Mouse (Mus musculus) lung, postnatal 0 days (tissue): Measurements from ENCODE around the gene Gpn1. TPM values are rescaled to one million over a fixed set of nuclear protein-coding genes. Genes with fewer than 3 reads are reported as not detected.
A peak's percentile ranks its signal among the peaks of the same experiment; 100 is the strongest.

Experiments used
- ATAC-seq: fragments of 200-750 bp; cut with Nextera tagmentation; 2 replicates; pipeline ENCODE4 v1.8.0; 2017; ENCODE audit warnings: moderate library complexity
- DNase-seq: peaks from one replicate; pipeline ENCODE4 v3.0.0-alpha.2; 2016; ENCODE audit warnings: low spot score
- H3K27ac ChIP-seq: fragments of 300-500 bp; sonication (generic); 2 replicates; pipeline ENCODE4 v1.5.1; 2014; ENCODE audit warnings: antibody characterized with exemption, mild to moderate bottlenecking, low read length, mixed read lengths
- H3K27me3 ChIP-seq: fragments of 300-500 bp; sonication (generic); replicated peaks from 2 replicates; pipeline ENCODE4 v1.6.1; 2014; ENCODE audit warnings: low read length, mixed read lengths; ENCODE audit not compliant: insufficient read depth
- H3K36me3 ChIP-seq: fragments of 300-500 bp; sonication (generic); 2 replicates; pipeline ENCODE4 v1.6.1; 2014; ENCODE audit warnings: low read length, mixed read lengths; ENCODE audit not compliant: insufficient read depth
- H3K4me1 ChIP-seq: fragments of 300-500 bp; sonication (generic); 2 replicates; pipeline ENCODE4 v1.6.1; 2014; ENCODE audit warnings: antibody characterized with exemption, low read depth, low read length, mixed read lengths; ENCODE audit not compliant: insufficient read depth
- H3K4me2 ChIP-seq: fragments of 300-500 bp; sonication (generic); replicated peaks from 2 replicates; pipeline ENCODE4 v1.6.1; 2014; ENCODE audit warnings: low read depth, mild to moderate bottlenecking, low read length, moderate library complexity, mixed read lengths
- H3K4me3 ChIP-seq: fragments of 300-500 bp; sonication (generic); 2 replicates; pipeline ENCODE4 v1.5.1; 2014; ENCODE audit warnings: low read depth, low read length
- H3K9ac ChIP-seq: fragments of 300-500 bp; sonication (generic); replicated peaks from 2 replicates; pipeline ENCODE4 v1.6.1; 2014; ENCODE audit warnings: low read depth, mild to moderate bottlenecking
- H3K9me3 ChIP-seq: fragments of 300-500 bp; sonication (generic); 2 replicates; pipeline ENCODE4 v1.6.1; 2016; ENCODE audit warnings: low read length, mixed read lengths
- CTCF ChIP-seq: IDR thresholded peaks from 2 replicates; pipeline ENCODE4 v1.5.1; 2016; ENCODE audit warnings: antibody characterized with exemption, mild to moderate bottlenecking
- EP300 ChIP-seq: IDR thresholded peaks from 2 replicates; pipeline ENCODE4 v1.6.1; 2016; ENCODE audit warnings: antibody characterized with exemption, mild to moderate bottlenecking, control low read depth
- WGBS: fragments of 180-500 bp; shearing (Covaris S2); extraction: QIAGEN DNeasy Blood & Tissue Kit; methylation state at CpG from one replicate; pipeline ENCODE4 v1.1.7; 2014; 5-methylcytosine and 5-hydroxymethylcytosine counted together
- polyA plus RNA-seq: library from polyadenylated mRNA; unstranded; fragments of >200 nt; fragmentation: Nextera tagmentation; extraction: Ambion mirVana; gene quantifications from 2 replicates; pipeline ENCODE4 v1.2.1, GENCODE M21; 2015

The Gpn1 gene
- polyA plus RNA-seq, result 22.3 TPM in 2 replicates

GRCm38 (mm10) chr5:31494513-31495297, at the start of gene Gpn1:
Gene Gpn1, plus strand, starts transcription at chr5:31494741.
- Histone ChIP-seq H3K27me3 (no peaks in the 10 kb centered on the region), H3K9me3 (no peaks in the 10 kb centered on the region), H3K9ac (peak within 1 kb of the TSS; percentile 45), H3K36me3 (peaks cover 6% of the 10 kb centered on the region; the same call in 1 of the 2 replicates), H3K4me1 (peaks cover 6% of the 10 kb centered on the region; the same call in 1 of the 2 replicates), H3K27ac (no peak within 1 kb of the TSS), H3K4me2 (peak within 1 kb of the TSS; percentile 93), H3K4me3 (peak within 1 kb of the TSS; percentile 75)
- ATAC-seq, result peak; percentile 100
- TF ChIP-seq CTCF (no peak), EP300 (no peak)
- DNase-seq, result peak; percentile 96
- under 1% methylated on average over 49 of the region's 49 CpGs for WGBS

DNA sequence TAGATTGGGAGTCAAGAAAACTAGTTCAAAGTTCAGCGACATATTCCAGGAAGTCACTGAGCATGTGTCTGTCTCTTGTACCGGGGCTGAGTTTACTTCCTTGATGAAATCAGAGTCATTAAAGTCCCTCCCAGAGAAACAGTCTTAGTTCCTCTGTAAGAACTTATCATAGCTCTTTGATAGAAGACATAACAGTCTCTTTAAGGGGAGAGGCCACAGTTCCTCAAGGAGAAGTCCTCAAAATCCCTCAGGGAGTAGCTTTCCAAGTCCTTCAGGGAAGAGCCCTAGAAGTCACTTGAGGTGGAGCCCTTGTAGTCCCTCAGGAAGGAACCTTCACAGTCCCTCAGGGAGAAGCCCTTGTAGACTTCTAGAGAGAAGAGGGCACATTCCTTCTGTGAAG, 43.2 kb upstream of the Gpn1 start:
- no peak overlapping the region for H3K9ac ChIP-seq
- peaks cover 4% of the 10 kb centered on the region; the same call in 1 of the 2 replicates for H3K4me1 ChIP-seq
- peak overlapping the region; percentile 54; the same call in 1 of the 2 replicates for H3K4me2 ChIP-seq
- no peaks in the 10 kb centered on the region for H3K27me3 ChIP-seq
- DNase-seq, result peak; percentile 59
- WGBS, result 46% methylated on average over 2 of the region's 2 CpGs
- no peak for TF ChIP-seq CTCF
- TF ChIP-seq EP300, result no peak
- no peaks in the 10 kb centered on the region for H3K36me3 ChIP-seq
- ATAC-seq, result peak; percentile 47
- H3K27ac ChIP-seq, result peak overlapping the region; percentile 47; the same call in 1 of the 2 replicates
- H3K9me3 ChIP-seq, result no peaks in the 10 kb centered on the region
- H3K4me3 ChIP-seq, result no peak overlapping the region

- Histone ChIP-seq H3K36me3 (no peaks in the 10 kb centered on the region), H3K9me3 (no peaks in the 10 kb centered on the region), H3K4me2 (peak within 1 kb of the TSS; percentile 54), H3K27me3 (no peaks in the 10 kb centered on the region), H3K4me1 (peaks cover 4% of the 10 kb centered on the region; the same call in 1 of the 2 replicates), H3K27ac (peak within 1 kb of the TSS; percentile 47), H3K9ac (peak within 1 kb of the TSS; percentile 47), H3K4me3 (peak within 1 kb of the TSS; percentile 49)
- DNase-seq (peak; percentile 100), ATAC-seq (peak; percentile 99)
- TF ChIP-seq CTCF (no peak), EP300 (no peak)
- 5% methylated on average over 23 of the region's 23 CpGs for WGBS
These were observed 42.5 kb upstream of the Gpn1 start, which contains the start of gene Zfp512 for GRCm38 (mm10) chr5:31451878-31452561. Gene Zfp512, plus strand, starts transcription at chr5:31452431.

DNA sequence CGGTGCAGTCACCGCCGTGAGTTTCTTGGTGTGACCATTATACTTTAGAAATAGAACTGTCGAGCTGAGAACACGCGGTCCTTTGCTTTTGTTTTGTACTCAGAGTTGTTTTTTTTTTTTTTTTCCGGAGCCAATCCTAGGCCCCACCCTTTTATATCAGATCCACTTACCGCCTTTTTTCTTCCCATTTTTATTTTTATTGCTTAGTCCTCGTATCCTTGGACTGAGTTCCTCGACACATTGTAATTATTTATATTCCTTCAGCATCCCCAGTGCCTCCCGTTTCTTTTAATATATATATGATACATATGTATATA, 42.0 kb upstream of the Gpn1 start:
- peaks cover 4% of the 10 kb centered on the region; the same call in 1 of the 2 replicates for H3K4me1 ChIP-seq
- peak overlapping the region; percentile 54 for H3K4me2 ChIP-seq
- ATAC-seq, result no peak; the same call in 1 of the 2 replicates
- H3K9me3 ChIP-seq, result no peaks in the 10 kb centered on the region
- TF ChIP-seq EP300 (no peak), CTCF (no peak)
- H3K27me3 ChIP-seq, result no peaks in the 10 kb centered on the region
- H3K9ac ChIP-seq, result peak overlapping the region; percentile 47
- H3K4me3 ChIP-seq, result peak overlapping the region; percentile 49
- no peak for DNase-seq
- 0 out of 2 replicates have a peak overlapping the region, but pooled peaks have one; percentile 47 for H3K27ac ChIP-seq
- under 1% methylated on average over 11 of the region's 11 CpGs for whole genome bisulfite sequencing
- H3K36me3 ChIP-seq, result no peaks in the 10 kb centered on the region

DNA sequence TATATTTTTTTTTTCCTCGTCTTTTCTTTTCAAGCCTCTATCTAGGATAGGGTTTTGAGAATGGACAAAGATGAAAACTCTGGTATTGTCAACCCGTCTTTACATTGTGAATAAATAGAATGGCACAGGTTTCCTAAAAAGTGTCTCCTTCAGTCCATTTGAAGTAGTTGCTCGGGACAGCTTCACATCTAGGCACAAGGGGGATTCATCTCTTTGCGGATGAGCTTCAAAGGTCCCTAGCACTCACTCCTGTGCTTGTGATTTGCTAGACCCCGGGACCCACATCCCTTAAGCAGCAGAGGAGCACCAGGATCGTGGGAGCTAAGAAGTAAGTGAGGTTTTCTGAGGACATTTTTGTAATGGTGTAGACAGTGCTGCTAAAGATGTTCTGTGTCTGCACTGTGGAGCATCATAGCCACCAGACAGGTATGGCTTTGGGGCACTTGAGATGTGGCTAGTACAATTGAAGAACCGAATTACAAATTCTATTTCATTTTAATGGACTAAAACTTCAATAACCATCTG, 41.6 kb upstream of the Gpn1 start:
- DNase-seq, result peak; percentile 15
- 10% methylated on average over 7 of the region's 7 CpGs for WGBS
- Histone ChIP-seq H3K27me3 (no peaks in the 10 kb centered on the region), H3K4me3 (peak overlapping the region; percentile 49), H3K9me3 (no peaks in the 10 kb centered on the region), H3K4me1 (peaks cover 4% of the 10 kb centered on the region; the same call in 1 of the 2 replicates), H3K27ac (no peak overlapping the region), H3K4me2 (peak overlapping the region; percentile 54), H3K36me3 (no peaks in the 10 kb centered on the region), H3K9ac (peak overlapping the region; percentile 47; the same call in 1 of the 2 replicates)
- TF ChIP-seq CTCF (no peak), EP300 (no peak)
- ATAC-seq, result no peak

DNA sequence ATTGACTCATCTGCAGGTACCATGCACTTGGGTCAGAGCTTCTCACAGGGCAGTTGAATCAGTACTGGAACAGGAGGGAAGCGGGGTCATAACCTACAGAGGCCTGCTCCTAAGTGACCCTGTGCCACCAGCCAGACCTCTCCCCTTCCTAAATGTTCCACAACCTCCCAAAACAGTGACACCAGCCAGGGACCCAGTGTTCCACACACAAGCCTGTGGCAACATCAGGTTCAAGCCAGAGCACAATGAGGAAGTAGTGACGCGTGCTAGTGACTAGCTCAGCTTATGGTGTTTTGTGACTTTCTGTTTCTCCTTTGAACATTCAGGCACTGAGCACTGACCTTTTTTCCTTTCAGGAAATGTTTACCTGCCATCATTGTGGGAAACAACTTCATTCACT, 26.7 kb upstream of the Gpn1 start:
- DNase-seq (peak; percentile 50), ATAC-seq (no peak; the same call in 1 of the 2 replicates)
- Histone ChIP-seq H3K9ac (no peak overlapping the region), H3K36me3 (peaks cover 15% of the 10 kb centered on the region; the same call in 1 of the 2 replicates), H3K4me2 (no peak overlapping the region), H3K4me1 (no peaks in the 10 kb centered on the region), H3K27me3 (no peaks in the 10 kb centered on the region), H3K27ac (no peak overlapping the region), H3K4me3 (no peak overlapping the region), H3K9me3 (no peaks in the 10 kb centered on the region)
- no peak for TF ChIP-seq CTCF
- TF ChIP-seq EP300, result no peak
- 91% methylated on average over 3 of the region's 3 CpGs for WGBS
